Mouse (Mus musculus) cerebellum, adult 9-10 months (tissue): ENCODE measurements around the gene Ece1.

Experiments
- DNase-seq: peaks from one replicate; pipeline ENCODE4 v3.0.0; 2022

Ece1 gene

DNA sequence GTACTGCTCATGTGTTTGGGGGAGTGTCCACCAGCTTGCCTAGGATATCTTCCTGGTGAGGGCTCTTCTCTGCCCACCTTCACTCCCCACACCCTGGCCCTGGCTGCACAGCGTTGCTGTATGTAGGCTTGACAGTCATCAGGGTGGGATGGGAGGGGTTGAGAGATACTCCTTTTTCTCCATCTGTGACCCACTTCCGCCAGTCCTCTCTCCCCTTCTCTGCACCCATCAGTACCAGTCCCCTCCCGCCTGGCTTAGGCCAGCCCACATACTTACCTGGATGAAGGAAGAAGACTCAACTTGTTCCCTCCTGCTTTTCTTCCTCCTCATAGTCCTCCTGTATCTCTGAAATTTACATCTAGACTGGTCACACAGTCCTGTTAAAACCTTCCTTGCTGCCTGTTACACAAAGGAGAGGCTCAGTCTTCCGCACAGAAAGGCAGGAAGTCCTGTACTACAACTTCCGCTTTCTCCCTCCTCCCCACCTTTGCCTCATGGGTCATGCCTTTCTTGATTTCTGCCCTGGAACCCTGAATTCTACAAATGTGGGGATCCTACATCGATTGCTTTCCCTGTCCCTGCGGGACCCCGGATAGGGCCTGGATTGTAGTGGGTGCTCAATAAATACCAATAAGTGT lies 21.6 kb downstream of the Ece1 start:
- no peak for DNase-seq

DNA sequence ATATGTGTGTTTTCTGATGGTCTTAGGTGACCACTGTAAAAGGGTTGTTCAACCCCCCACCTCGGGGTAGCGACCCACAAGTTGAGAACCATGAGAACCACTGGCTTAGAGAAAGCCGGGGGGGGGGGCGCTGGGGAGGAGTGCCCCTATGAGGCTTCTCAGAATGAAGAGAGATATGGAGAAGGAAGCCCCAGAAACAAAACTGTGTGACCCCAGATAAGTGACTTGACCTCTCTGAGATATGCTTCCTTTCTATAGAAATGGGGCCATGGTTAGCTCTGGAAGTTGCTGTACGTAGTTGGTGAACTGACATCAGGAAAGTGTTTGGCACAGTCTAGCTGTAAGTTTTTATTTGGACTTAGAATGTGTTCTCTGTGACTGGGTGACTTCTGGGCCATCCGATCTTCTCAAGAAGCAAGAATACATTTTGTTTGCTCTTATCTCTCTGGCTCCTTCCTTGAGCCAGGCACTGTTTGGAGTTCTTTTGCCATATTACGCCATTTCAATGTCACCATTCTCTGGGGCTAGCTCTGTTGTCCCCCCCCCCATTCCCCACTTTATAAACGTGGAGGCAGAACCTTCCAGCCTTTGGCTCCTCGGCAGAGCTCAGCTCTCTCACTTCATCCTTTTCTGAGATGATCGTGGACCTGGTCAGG lies 25.4 kb downstream of the Ece1 start:
- DNase-seq: no peak

DNA sequence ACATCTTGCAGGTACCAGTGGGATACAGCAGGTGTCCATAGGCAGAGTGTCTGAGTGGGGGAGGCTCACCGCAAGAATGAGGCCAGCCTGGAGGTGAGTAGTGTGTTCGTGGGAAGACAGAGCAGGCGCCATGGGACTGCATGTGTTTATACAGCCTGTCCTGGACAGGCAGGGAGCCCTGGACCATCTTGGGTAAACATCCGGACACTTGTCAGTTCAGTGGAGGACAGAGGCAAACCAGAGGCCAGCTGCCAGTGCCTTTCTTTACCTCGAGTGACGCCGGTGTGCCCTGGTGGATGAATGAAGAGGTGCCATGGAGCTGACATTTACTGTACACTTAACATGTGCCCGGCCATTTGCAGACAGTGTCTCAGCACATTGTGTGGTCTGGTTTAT lies 26.0 kb downstream of the Ece1 start:
- DNase-seq: no peak

DNA sequence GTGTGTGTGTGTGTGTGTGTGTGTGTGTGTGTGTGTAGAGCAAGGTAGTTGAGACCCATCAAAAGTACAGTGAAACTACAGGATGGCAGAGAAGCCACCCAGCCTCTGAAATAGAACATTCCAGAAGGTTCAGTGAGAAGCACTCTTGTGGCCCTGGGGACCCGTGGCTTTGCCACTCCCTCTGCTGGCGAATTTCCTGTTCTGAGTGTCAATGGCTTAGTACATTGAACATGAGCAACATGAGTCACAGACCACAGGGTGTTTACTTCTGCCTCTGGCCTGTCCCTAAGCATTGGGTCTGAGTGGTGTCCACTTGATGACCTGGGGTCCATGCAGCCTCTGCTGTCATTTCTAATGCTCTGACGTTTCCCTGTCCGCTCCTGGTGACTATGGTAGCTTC lies 28.6 kb downstream of the Ece1 start:
- no peak for DNase-seq

- DNase-seq: no peak
These were observed 29.6 kb downstream of the Ece1 start for GRCm38 (mm10) chr4:137891553-137892145.

DNA sequence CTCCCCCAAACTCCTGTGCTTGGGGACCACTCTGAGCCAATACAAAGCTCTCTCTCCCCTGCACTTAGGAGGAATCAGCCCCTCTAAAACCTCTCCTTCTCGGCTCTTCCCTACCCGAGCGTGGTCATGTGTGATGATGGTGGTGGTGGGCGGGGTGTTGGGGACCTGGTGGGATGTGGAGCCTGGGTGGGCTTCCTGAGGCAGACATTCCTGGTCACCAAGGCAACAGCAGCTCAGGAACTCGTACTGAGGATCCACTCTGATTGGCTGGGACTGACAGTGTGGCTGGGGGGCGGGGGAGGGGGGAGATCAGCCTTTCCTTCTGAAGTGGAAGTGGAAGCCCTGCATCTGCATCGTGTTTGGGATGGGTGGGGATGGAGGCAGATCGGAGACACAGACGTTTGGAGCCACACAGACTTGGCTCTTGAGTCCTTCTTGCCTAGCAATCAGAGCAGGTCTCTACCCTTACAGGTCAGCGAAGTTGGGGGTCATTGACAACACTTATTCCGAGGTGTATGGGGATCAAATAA lies 30.7 kb downstream of the Ece1 start:
- no peak for DNase-seq

DNA sequence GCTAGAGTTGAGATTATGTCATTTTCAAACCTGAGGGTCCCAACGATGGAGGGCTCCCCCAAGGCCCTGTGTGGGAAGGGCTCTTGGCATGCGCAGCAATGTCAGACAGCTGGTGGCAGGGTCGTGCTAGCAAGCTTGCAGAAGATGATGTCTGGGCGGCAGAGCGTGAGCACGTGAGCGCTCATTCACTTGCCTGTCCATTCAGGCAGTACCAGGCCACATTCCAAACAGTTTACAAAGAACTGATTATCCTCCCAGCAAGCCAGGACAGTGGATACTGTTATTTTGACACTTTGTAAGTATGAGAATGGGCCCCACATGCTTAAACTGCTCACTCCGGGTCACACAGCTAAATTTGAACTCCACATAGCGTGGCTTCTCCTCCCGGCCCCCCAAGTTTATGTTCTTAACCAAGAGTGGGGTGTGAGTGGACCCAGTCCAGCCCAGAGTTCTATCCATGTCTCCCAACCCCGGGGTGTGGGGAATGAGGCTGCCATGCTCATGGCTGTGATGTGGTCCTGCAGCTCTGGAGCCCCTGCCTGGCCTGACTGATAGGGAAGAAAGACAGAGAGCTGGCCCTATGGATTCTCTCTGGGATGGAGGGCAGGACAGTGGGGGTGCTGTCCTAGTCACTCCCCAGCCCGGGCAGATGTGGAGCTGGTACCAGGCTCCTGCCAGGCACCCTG lies 34.7 kb downstream of the Ece1 start:
- DNase-seq: no peak

GRCm38 (mm10) chr4:137897298-137897612 lies 35.2 kb downstream of the Ece1 start:
- DNase-seq: peak; percentile 75

- DNase-seq: no peak
These were observed 36.5 kb downstream of the Ece1 start for GRCm38 (mm10) chr4:137898490-137898889.

GRCm38 (mm10) chr4:137902268-137902667 lies 40.2 kb downstream of the Ece1 start:
- DNase-seq: no peak

DNA sequence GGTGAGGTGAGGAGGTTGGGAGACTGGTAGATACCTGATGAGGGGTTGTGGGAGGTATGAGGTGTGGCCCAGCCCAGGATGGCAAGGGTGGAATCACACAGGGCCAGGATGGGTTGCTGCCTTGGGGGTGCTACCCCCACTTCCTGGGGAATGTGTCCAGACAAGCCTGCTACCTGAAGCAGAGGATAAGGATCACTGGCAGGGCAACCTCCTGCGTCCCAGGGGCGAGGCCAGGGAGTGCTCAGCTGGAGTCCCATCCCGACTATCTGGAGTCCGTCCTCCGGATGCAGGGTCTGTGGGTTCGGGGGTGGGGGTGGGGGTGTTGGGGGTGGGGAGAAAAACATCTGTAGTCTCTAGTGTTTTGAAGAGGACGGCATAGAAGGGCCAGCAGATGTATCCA lies 40.8 kb downstream of the Ece1 start:
- no peak for DNase-seq

DNA sequence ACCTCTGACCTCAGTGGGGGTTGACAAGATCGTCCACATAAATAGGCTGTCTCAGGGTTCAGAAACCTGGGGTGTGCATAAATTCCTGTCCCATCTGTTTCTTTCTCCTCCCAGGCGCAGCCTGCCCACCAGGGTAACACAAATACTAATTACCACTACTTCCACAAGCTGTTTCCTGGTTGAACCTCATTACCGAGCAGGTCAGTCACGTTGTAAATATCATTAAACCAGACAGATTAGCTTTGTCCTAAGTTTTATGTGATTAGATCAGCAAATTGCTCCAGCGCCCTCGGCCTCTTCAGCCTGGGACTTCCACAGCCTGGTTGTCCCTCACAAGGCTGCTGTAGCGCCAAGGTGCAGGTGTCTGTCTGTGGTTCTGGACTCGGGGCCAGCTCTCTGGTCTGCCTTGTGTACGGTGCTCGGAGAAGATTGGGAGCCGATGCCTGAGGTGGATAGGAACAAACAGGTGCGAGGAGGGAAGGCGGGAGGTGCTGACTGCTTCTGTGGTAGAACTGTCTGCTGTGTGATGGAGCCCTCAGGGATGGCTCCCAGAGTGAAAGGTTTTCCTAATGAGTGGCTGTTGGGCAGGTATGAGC lies 43.0 kb downstream of the Ece1 start:
- DNase-seq: peak; percentile 62

DNA sequence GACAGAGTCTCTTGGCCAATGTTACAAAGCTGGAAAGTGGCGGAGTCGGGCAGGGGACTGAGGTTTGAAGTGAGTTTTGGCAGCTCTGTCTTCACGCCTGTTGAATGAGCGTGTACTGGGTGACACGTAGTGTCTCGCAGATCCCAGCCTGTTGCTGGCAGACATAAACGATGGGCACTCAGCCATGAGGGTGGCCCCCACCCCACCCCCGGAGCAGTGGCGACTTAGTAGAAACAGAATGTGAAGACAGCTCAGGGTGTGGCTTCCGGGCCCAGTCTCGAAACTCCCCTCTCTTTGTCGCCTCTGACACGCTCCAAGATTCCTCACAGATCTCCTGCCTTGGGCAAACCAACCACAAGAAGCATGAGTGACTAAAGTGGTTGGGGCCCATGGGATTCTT lies 45.9 kb downstream of the Ece1 start:
- no peak for DNase-seq

DNA sequence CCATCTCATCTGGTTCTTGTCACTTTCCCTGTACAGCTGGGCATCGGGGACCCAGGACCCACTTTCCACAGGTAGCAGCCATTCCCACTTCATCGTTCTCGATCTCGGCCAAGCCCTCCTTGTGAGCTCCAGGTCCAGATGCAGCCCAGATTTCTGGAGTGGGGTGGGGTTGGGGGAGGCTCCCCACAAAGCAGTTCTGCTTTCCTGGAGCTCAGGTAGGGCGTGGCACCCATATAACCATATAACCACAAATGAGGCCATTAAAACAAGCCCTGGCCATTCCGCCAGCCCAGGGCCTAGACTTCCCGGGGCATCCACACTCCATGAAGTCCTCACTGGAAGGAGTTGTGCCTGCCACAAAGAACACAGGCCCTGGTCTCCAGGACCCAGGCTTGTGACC lies 46.5 kb downstream of the Ece1 start:
- DNase-seq: no peak

GRCm38 (mm10) chr4:137908915-137909314 lies 46.9 kb downstream of the Ece1 start:
- DNase-seq: no peak

DNA sequence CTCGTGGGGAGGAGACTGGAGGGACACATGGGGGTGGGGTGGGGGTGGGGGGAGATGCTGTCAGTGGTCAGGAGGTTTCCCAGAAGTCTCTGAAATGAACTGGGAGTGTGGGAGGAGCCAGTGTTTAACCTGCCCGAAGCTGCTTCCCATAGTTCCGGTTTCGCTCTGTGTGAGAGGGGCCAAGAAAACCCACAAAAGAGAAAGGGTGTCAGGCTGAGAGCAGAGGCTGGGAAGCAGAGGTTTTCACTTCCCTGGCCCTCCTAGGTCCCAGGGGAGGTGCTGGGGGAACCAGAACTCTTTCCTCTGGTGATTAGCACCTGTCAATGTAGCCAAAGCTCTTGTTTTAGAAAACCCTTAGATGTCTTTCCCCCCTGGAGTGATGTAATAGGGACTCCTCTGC lies 47.4 kb downstream of the Ece1 start:
- DNase-seq: no peak

DNA sequence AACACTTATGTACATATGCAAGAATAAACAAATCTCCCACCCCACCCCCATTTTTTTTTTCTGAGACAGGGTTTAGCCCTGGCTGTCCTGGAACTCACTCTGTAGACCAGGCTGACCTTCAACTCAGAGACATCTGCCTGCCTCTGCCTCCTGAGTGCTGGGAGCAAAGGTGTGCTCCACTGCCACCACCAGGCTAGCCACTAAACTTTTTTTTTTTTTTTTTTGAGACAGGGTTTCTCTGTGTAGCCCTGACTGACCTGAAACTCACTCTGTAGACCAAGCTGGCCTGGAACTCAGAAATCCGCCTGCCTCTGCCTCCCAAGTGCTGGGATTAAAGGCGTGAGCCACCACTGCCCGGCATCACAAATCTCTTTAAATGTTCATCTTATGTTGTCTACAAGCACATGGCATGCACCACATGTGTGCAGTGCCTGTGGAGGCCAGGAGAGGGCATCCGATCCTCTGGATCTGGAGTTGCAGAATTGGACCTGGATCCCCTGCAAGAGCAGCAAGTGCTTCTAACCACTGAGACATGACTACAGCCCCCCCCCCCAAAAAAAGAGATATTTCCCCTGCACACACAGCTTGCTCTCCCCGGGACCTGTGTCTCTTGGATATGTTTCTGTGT lies 48.5 kb downstream of the Ece1 start:
- DNase-seq: no peak

GRCm38 (mm10) chr4:137911657-137912056 lies 49.6 kb downstream of the Ece1 start:
- no peak for DNase-seq

DNA sequence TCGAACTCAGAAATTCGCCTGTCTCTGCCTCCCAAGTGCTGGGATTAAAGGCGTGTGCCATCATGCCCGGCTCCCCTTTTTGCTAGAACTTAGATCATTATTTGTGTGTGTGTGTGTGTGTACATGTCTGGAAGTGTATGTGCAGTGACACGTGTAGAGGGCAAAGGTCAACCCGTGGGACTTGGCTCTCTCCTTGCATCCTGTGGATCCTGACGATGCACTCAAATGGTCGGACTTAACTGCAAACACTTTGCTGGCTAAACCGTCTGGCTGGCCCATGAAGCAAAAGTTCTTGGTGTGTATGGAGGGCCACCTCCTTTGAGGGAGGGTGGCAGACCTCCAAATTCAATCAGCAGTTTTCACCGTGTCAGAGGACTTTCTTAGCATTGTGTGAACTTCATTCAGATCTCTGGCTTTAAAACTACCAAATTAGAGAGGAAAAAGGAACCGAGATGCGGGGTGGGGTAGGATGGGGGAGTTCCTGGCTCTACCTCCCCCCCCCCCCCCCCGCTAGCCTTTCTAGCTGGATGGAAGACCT lies 50.8 kb downstream of the Ece1 start:
- no peak for DNase-seq

- DNase-seq: no peak
These were observed 51.5 kb downstream of the Ece1 start for GRCm38 (mm10) chr4:137913321-137914057.

- DNase-seq: no peak
These were observed 55.6 kb downstream of the Ece1 start for GRCm38 (mm10) chr4:137917591-137917990.

- peak; percentile 77 for DNase-seq
These were observed 56.5 kb downstream of the Ece1 start for GRCm38 (mm10) chr4:137918559-137918958.
